Mouse (Mus musculus) megakaryocyte-erythroid progenitor cell, adult 5-6 weeks (primary cell): ENCODE measurements around the gene Sypl. TPM values are rescaled to one million over a fixed set of nuclear protein-coding genes. Genes with fewer than 3 reads are reported as not detected.
"Not testable (repeated sequence)": the region's sequence is repeated elsewhere in the genome, so short reads cannot be mapped to it uniquely, and the experiment has no call there.

Experiments
- ATAC-seq: replicated peaks from 2 replicates; pipeline ENCODE4 v1.8.0; 2016; ENCODE audit warnings: mild to moderate bottlenecking, inconsistent platforms; ENCODE audit not compliant: severe bottlenecking, poor library complexity, low FRiP score, low TSS enrichment
- total RNA-seq, 2 experiments: library from RNA; stranded (forward) in 1 of 2; stranded (reverse) in 1 of 2; fragments of 200-1000, 215-1000 nt in 1 of 2; fragments of >200 nt in 1 of 2; fragmentation: Nextera tagmentation in 1 of 2; gene quantifications; 2 replicates each; pipeline ENCODE4 v1.2.3; 2014 to 2017

The Sypl gene
- total RNA-seq, 2 experiments from 2014 or later = 33.3 to 34.3 TPM

DNA sequence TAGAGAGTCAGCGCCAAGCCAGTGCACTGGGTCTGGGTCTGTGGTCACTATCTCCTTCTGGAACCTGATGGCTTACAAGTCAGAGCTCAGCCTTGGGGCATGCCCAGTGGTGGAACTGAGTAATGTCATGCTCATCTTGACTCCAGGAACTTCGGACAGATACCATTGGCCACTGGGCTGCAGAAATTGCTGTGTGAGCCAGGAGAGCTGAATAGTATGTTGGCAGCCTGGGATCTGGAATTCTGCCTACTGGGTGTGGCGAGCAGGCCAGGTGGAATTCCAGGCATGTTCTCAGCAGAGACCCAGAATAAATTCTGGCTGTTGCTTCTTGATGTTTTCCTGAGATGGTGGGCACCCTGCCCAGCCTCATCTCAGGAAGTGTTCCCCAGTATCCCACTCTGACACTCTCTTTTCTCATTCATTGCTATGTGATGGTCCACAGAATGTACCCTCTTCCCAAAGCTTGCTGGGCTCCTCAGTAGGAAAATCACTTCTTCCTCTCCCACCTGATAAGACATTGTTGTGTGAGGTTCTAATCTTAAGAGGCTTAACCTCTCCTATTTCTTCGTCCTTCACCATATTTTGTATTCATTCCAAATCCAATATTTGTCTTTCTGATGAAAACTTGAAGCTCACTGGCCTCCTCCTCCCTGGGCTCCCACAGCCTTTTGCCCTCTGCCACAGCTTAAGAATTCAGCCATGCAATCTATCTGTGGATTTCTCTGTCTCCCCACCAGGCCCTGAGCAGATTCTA lies 41.6 kb downstream of the Sypl start:
- no peak for ATAC-seq

DNA sequence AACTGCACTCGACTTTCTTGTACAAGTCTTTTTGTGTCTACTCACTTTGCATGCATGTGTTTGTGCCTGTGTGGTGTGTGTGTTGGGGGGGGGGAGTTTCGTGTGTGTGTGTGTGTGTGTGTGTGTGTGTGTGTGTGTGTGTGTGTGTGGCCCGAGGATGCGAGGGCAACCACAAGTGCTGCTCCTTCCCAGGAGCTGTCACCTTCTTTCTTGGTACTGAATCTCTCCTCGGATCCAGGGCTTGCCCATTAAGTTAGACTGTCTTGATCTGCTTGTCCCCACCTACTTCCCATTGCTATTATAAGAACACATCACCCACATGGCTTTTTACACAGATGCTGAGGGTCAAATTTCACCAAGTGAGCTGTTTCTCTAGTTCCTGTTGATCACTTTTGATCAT lies 45.1 kb downstream of the Sypl start:
- no peak for ATAC-seq

DNA sequence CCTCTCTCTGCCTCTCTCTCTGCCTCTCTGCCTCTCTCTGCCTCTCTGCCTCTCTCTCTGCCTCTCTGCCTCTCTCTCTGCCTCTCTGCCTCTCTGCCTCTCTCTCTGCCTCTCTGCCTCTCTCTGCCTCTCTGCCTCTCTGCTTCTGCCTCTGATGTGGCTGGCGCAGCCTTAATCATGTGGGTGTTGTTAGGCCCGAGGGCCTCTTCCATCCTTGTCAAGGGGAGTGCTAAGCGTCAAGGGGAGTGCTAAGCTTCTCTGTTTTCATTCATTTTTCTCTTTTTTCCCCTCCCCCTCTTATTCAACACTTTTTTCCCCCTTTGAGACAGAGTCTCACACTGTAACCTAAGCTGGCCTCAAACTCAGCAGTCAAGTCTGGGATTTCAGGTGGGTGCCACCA lies 46.1 kb downstream of the Sypl start:
- not testable (repeated sequence) for ATAC-seq

DNA sequence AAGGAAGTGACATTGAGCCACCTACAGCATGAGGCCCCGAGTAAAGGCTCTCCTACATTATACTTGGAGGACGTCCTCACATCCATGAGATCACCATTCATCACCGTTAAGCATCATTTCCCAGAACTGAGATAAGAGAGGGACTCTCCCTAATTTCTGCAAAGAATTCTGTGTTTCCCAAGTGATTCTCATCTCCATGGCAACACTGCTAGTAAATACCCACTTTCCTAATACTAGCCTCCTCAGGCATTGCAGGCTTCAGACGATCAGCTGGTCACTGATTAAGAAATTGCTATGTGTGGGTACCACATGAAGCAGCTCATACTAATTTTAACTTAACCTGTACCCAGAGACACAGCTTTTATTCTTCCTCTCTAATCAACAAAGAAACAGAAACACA lies 46.7 kb downstream of the Sypl start:
- ATAC-seq = no peak

DNA sequence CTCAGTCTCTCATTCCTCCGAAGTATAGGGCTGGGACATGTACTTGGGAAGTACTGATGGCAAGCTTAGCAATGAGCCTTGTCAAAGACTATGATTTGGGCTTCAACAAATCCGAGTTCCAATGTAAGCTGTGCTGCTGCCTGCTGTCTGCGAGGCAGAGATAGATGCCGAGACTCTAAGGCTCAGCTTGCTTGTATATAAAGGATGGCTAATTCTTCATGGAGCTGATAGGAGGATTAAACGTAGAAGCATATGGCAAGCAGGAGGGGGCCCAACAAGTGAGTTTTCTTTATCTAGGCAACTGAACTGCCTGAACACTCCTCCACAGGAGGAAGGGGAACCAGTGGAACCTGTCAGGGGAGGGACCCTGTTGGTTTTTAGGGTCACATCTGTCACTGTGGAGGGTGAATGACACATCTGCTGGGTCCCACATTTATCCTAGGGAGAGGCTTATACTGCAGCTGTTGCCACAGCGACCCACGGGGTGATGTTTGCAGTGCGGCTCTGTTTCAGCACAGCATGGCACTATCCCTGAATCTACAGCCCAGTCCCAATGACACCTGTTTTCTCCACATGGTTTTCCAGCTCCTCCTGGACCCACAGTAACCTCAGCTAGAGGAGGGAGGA lies 49.8 kb downstream of the Sypl start:
- no peak for ATAC-seq

DNA sequence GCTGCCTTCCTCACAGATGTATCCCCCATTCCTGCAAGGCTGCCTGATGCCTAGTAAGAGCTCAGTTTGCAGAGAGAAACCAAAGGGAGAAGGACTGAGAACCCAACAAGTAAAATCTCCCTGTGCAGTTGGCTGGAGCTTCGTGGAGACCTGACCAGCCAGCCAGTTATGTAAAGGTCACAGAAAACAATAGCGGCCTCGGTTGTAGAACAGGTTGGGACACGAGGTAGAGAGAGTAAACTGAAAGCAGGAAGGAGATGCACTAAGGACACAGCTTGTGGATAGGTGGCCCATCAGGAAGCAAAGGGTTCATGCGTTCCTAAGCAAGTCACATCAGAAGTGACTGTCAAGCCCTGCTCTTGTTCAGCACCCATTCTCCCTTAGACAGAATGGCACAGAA lies 52.2 kb downstream of the Sypl start:
- ATAC-seq = no peak

DNA sequence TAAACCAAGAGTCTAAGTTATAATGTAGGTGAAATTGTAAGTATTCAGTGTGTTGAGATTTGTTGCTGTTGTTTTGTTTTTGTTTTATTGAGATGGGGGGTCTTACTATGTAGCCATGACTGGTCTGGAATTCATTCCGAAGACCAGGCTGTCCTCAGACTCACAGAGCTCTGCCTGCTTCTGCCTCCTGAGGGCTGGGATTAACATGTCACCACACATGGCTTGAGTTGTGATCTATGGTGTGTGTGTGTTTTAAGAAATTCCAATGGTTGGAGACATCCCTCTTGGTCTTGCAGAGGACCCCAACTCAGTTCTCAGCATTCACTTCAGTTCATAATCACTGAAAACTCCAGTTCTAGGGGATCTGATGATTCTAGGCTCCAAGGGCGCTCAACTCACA lies 53.5 kb downstream of the Sypl start:
- no peak for ATAC-seq

DNA sequence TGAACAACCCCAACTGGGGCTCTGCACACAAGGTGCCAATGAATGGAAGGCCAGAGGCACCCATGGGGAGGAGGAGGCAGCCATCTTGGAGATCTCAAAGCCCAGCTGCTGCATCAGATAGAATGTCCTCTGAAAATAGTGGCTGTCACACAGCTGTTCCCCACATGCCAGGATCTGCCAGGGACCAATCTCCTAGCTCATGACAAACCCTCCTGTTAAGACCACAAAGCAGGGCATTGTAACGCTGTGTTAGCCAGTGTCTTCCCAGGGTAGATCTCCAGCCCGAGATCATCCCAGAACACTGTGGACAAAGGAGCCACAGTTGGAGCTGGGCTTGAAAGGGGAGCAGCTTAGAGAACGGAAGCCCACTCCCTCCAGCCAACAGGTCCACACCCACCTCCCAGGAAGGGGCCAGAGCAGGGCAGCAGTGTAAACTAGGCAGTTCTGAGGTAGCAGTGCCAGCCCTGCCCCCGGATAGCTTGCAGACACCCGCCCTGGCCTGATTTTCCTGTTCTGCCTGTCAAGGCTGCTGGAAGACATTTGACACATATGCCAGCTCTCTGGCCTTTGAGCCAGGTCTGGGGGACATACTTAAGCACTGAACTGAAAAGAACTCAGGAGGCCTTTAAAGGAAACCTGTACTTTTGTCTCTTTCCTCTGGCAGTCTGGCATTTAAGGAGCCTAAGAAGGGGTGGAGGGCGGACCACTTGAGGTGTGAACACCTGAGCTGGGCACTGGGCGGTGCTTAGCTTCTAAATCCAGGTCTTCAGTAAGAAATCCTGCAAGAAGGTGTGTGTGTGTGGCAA lies 54.8 kb downstream of the Sypl start:
- peak; percentile 40 for ATAC-seq

DNA sequence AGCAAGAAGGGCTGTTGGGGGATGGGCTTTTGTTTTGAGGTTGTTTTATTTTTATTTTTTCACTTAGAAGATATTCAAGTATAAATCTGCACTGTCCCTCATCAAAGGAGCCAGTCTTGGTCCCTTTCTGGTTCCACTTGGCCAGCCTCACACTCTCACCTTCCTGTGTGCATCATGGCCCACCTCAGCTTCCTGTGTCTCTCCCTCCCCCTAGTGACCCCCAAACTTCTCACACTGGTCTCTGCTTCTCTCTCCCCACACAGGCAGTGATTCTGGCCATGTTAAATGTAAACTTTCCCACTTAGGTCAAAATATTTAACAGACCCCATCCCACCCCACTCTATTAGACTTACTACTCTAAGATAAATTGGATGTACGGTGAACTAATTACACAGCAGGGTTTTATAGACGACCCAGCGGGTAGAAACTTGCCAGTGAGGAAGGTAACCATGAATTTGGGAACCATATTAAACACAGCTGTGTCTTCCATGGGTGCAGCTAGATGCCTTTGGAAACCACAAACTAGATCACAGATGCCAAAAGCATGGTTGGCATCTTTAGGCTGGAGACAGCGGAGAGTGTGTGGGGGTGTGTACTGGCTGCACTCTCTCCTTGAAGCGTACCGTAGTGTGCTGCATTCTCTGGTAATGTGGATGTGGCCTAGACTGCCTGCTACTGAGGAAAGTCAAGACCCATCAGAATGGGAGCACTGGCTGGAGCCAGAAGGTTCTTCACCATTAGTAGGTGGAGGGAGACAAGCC lies 55.7 kb downstream of the Sypl start:
- ATAC-seq = no peak

DNA sequence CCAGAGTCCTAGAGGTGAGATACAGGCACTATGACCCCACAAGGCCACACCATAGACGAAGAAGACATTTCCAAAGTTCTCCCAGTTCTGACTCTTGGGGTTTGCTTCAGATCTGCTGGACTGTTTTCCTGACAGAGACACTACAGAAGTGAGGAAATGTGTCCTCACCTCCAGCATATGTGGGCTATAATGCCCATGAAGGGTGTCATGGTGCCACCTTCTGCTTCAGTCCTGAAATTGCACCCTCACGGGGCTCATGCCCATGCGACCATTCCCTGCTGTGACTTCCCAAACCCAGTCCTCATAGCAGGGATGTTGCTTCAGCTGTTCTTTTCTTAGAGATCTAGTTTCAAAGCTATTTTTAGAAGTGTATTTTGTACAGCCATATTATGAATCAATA lies 56.3 kb downstream of the Sypl start:
- ATAC-seq = peak; percentile 90

DNA sequence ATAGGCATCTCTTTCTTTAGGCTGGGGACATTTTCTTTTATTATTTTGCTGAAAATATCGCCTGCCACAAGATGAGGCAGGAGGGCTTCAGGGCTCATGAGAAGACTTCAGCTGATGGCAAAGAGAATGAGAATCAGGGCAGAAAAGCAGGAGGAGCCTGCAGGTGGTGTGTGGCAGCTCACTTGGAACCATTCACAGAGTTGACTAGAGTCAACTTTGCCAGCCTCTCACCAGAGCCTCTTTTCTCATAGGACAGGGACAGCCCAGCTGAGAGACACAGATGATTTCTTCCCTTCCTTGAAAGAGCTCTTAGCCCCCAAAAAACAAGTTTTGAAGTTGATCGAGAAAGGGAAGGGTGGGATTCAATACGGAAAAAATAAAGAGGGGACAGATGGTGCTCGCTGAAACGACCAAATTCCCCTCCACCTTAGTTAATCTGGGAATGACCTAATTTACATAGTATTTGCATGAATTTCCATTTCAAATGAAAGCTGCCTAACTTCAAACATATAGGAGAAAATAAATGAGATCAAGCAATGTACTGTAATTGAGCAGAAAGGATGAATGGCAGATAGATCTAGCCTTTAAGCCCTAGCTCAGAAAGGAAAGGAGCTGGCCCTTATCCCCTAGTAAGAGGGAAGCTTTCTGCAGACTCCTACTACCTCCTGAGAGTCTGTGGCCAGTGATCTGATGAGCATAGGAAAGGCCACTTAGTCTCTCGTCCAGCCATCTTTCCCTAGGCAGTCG lies 60.5 kb downstream of the Sypl start:
- ATAC-seq = no peak

DNA sequence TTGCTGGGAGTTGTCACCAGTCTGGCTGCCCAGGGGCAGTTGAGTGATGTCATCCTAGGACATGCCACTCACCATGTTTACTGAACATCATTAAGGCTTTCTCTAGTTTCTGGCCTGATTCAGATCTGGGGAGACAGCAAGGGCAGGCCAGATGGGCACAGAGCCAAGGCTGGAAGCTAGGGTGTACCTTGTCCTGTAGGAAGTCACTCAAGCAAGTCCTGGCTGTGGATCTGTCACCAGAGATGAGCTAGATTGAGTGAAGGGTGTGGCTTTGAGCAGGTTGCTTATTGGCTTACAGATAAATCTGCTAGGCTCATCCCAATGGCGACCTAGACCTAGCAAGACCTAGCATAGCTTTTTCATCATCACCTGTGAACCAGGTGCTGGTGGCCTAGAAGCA lies 61.4 kb downstream of the Sypl start:
- ATAC-seq = no peak

DNA sequence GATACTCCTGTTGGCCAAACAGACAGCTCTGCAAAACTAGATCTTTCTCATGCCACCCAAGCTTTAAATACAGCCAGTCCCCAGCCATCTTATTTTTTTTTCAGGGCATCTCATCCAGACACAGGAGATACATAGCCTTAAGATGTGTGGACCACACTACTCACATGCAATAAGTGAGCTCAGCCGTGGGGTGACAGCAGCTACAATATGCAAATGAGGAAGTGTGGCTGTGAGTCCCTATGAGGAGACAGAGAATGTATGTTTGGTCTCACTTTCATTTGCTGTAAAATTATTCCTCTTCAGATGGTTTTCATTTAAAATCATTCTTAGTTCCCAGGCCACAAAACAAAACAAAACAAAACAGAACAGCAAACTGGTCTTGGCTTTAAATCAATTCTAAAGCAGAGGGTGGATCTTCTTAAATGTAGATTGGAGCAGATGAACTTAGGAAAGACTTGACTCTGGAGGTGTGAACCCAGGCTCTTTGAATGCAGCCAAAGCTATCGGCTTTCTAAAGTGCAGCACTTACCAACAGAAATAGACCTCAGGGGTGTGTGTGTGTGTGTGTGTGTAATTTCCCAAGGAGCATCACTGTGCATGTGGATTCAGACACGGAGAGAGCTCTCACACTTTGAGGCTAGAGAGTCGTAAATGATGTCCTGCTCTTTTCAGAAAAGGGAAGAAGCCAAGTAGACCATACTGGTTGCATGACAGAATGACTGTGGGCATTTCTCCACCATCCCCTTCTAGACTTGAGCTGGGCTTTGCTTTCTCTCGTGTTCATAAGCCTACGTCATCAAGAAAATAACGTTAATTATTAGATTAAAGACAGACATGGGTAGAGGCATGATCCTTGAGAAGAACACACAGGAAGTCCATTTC lies 63.4 kb downstream of the Sypl start:
- ATAC-seq = no peak

DNA sequence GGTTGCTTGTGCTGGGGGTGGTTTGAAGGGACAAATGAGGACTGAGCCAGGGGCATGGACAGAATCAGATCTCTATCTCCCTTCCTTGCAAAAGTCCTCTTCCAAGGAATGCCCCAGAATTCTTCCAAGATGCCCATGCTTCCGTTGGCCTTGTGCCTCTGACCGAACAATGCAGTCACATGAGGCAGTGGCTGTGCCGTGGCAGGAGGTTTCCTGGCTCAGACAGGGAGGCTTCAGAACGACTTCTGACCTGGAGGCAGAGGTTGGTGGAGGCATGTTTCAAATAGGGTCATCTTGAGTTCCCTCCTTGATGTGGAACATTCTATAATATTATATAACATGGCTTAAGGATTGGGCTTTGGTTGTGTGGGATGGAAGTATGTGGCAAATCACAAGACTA lies 64.9 kb downstream of the Sypl start:
- no peak for ATAC-seq

DNA sequence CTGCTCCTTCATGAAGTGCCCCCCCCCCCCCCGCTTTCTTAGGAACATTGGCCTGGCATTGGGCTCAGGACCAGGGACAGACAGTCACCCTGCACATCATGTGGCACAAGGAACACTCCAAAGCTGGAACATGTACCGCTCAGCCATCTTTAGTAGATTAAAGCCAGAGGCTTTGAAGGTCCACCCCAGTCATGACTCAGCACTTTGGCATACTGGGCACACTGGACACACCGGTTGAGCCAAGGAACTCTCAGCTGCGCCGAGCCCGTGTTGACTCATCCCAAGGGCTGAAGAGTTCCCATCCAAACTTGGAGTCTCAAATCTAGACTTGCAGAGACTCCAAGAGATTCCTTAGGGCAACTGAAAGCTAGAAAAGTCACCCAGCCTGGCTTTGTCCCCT lies 66.3 kb downstream of the Sypl start:
- no peak for ATAC-seq

DNA sequence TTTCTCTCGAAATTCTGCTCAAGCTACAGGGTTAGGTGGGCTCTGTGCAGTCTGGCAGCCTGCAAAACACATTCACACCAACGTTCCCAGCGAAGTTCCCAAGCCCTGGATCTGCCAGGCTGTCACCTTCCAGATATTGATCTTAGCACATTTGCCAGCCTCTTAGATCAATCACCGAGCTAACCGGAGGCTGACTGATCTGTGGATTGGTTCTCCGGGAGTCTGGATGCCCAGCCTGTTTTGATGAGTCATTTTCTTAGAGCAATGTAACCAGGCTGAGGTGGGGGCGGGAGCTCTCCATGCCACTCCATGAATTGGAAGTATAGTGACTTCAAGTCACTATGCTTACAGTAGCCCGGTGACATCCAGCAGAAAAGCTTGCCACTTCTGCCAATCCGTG lies 67.4 kb downstream of the Sypl start:
- ATAC-seq = no peak

DNA sequence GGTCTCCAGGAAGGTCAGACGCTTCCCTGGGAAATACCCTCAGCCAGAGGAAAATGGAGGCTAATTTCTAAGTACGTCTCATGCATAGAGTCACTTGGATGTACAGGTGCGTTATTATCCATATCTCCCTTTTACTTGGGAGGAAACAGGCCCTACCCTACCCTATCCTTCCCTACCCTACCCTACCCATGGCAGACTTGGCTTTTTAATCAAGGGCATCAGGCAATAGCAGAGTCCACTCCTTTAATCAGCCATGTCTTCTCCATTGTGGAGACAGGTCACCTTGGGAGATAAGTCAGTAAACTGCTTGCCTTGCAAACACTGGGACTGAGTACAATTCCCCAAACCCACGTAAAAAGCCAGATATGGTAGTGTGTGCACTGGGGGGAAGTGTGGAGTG lies 68.1 kb downstream of the Sypl start:
- no peak for ATAC-seq

DNA sequence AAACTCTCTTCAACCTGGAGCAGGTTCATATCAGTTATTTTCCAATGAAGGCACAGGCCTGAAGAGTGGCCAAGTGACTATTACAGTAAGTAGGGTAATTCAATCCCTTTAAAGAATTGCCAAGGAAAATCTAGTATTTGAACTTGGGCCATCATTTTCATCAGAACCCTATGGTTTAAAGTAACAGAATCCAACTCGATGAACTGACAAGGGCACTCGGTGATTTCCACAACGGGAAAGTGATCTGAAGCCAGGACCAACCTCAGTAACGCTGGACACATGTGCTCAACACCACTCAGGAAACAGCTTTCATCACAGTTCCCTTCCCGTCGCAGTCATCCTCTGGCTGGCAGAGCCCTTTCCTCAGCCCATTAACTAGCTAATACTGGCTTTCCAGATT lies 70.8 kb downstream of the Sypl start:
- no peak for ATAC-seq
